Mouse (Mus musculus) forebrain, embryonic 15.5 days (tissue): ENCODE results near the gene Lnp1. TPM values are rescaled to one million over a fixed set of nuclear protein-coding genes. Genes with fewer than 3 reads are reported as not detected.

Source experiments
- ATAC-seq: fragments of 200-750 bp; cut with Nextera tagmentation; replicated peaks from 2 replicates; pipeline ENCODE4 v1.8.0; 2017; ENCODE audit warnings: mild to moderate bottlenecking, moderate TSS enrichment, moderate library complexity
- H3K27ac ChIP-seq: fragments of 300-500 bp; sonication (generic); replicated peaks from 2 replicates; pipeline ENCODE4 v1.5.1; 2015; ENCODE audit warnings: mild to moderate bottlenecking, inconsistent platforms
- H3K27me3 ChIP-seq: fragments of 300-500 bp; sonication (generic); 2 replicates; pipeline ENCODE4 v1.6.1; 2015; ENCODE audit warnings: inconsistent platforms
- H3K36me3 ChIP-seq: fragments of 300-500 bp; sonication (generic); 2 replicates; pipeline ENCODE4 v1.6.1; 2015; ENCODE audit warnings: mild to moderate bottlenecking, inconsistent platforms
- H3K4me1 ChIP-seq: fragments of 300-500 bp; sonication (generic); 2 replicates; pipeline ENCODE4 v1.6.1; 2015; ENCODE audit warnings: inconsistent platforms
- H3K4me2 ChIP-seq: fragments of 300-500 bp; sonication (generic); replicated peaks from 2 replicates; pipeline ENCODE4 v1.6.1; 2015; ENCODE audit warnings: mild to moderate bottlenecking, inconsistent platforms
- H3K4me3 ChIP-seq: fragments of 300-500 bp; sonication (generic); 2 replicates; pipeline ENCODE4 v1.5.1; 2015; ENCODE audit warnings: mild to moderate bottlenecking, inconsistent platforms
- H3K9ac ChIP-seq: fragments of 300-500 bp; sonication (generic); replicated peaks from 2 replicates; pipeline ENCODE4 v1.6.1; 2015; ENCODE audit warnings: mild to moderate bottlenecking, inconsistent platforms
- H3K9me3 ChIP-seq: fragments of 300-500 bp; sonication (generic); 2 replicates; pipeline ENCODE4 v1.6.1; 2016; ENCODE audit warnings: inconsistent platforms
- WGBS: fragments of 180-500 bp; shearing (Covaris S2); methylation state at CpG from one replicate; pipeline ENCODE4 v1.1.7; 2015; ENCODE audit warnings: mixed read lengths; 5-methylcytosine and 5-hydroxymethylcytosine counted together
- polyA plus RNA-seq: library from polyadenylated mRNA; unstranded; fragments of >200 nt; fragmentation: Nextera tagmentation; extraction: Ambion mirVana; gene quantifications from 2 replicates; pipeline ENCODE4 v1.2.1, GENCODE M21; 2015

Lnp1 gene
- polyA plus RNA-seq, 1 experiment from 2014 or later: 0.27 TPM

DNA sequence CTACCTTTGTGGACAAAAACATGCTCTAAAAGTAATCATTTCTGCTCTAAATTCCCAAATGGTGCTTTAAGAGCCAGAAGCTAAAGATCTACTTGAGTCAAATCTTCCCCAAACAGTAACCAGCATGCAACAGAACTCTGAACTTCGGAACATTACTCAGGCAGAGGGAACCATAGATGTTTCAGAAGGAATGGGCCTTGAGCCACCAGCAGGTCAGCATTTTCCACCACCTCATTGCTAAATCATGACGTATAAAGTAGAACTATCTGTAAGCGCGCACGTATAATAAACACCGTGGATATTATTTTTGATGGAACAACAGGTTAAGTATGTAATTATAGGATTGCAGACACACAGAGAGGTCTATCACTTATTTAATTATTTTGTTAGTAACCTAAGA, 43.0 kb downstream of the Lnp1 start:
- Histone ChIP-seq H3K9ac (no peak overlapping the region), H3K9me3 (no peaks in the 10 kb centered on the region), H3K27me3 (no peaks in the 10 kb centered on the region), H3K4me1 (no peaks in the 10 kb centered on the region), H3K4me3 (no peak overlapping the region), H3K36me3 (no peaks in the 10 kb centered on the region), H3K4me2 (no peak overlapping the region), H3K27ac (no peak overlapping the region)
- WGBS: 99% methylated on average over 6 of the region's 6 CpGs
- no peak for ATAC-seq

- Histone ChIP-seq H3K4me1 (no peaks in the 10 kb centered on the region), H3K4me2 (no peak overlapping the region), H3K4me3 (no peak overlapping the region), H3K27ac (no peak overlapping the region), H3K36me3 (no peaks in the 10 kb centered on the region), H3K27me3 (no peaks in the 10 kb centered on the region), H3K9ac (no peak overlapping the region), H3K9me3 (no peaks in the 10 kb centered on the region)
- WGBS: 38% methylated on average over 2 of the region's 2 CpGs
- ATAC-seq: no peak
Measured at GRCm38 (mm10) chr16:56873410-56873809, 54.5 kb downstream of the Lnp1 start.

- 84% methylated on average over 3 of the region's 3 CpGs for WGBS
- H3K4me2 ChIP-seq: no peak overlapping the region
- H3K27me3 ChIP-seq: no peaks in the 10 kb centered on the region
- no peak overlapping the region for H3K4me3 ChIP-seq
- no peaks in the 10 kb centered on the region for H3K9me3 ChIP-seq
- no peaks in the 10 kb centered on the region for H3K36me3 ChIP-seq
- no peak for ATAC-seq
- H3K27ac ChIP-seq: no peak overlapping the region
- H3K4me1 ChIP-seq: no peaks in the 10 kb centered on the region
- no peak overlapping the region for H3K9ac ChIP-seq
Measured at GRCm38 (mm10) chr16:56870458-56870857, 57.4 kb downstream of the Lnp1 start.

GRCm38 (mm10) chr16:56868361-56868760, 59.5 kb downstream of the Lnp1 start:
- ATAC-seq: no peak
- no peak overlapping the region for H3K27ac ChIP-seq
- H3K36me3 ChIP-seq: no peaks in the 10 kb centered on the region
- no peaks in the 10 kb centered on the region for H3K9me3 ChIP-seq
- H3K9ac ChIP-seq: no peak overlapping the region
- 79% methylated on average over 5 of the region's 5 CpGs for WGBS
- no peaks in the 10 kb centered on the region for H3K27me3 ChIP-seq
- no peak overlapping the region for H3K4me3 ChIP-seq
- no peaks in the 10 kb centered on the region for H3K4me1 ChIP-seq
- H3K4me2 ChIP-seq: no peak overlapping the region

DNA sequence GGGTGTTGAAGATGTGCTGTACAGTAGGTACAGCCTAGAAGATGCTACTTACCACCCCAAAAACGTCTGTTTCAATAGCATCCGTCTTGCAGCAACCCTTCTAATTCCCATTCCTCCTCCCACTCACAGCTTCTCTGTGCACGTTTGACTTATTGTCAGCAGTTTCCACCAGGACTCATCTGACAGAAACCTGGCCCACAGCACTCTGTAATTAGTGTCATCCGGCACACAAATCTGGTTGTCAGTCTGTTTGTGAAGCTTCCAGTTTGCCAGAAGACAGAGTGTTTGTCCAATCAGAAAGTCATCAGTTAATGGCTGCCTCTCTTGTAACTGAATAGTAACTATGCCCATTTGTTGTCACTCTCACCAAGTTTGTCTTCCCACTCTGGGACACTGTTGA, 60.3 kb downstream of the Lnp1 start:
- H3K4me1 ChIP-seq: no peaks in the 10 kb centered on the region
- H3K4me3 ChIP-seq: no peak overlapping the region
- 75% methylated on average over 4 of the region's 4 CpGs for WGBS
- H3K4me2 ChIP-seq: no peak overlapping the region
- H3K9me3 ChIP-seq: no peaks in the 10 kb centered on the region
- no peaks in the 10 kb centered on the region for H3K36me3 ChIP-seq
- no peak; the same call in 1 of the 2 replicates for ATAC-seq
- no peak overlapping the region for H3K27ac ChIP-seq
- no peaks in the 10 kb centered on the region for H3K27me3 ChIP-seq
- no peak overlapping the region for H3K9ac ChIP-seq

Other genes starting within 250 kb of the Lnp1 start
- gene Tfg, start 210.6 kb downstream of the Lnp1 start, polyA plus RNA-seq: 134 and 136 TPM in 2 replicates
- not detected in 2 replicates for gene Adgrg7, start 132.2 kb downstream of the Lnp1 start, polyA plus RNA-seq
- gene Tmem45a, start 41.9 kb downstream of the Lnp1 start, polyA plus RNA-seq: 2.6 and 2.7 TPM in 2 replicates
- not detected in 2 replicates for gene Tmem45a2, start 143.3 kb upstream of the Lnp1 start, polyA plus RNA-seq
- gene Tomm70a, start 193.6 kb upstream of the Lnp1 start, polyA plus RNA-seq: 54.3 and 55.9 TPM in 2 replicates
- gene Nit2, start 239.3 kb upstream of the Lnp1 start, polyA plus RNA-seq: 37.7 and 41.1 TPM in 2 replicates